Mouse (Mus musculus) limb, embryonic 14.5 days (tissue): ENCODE data around the gene Clrn2. TPM values are rescaled to one million over a fixed set of nuclear protein-coding genes. Genes with fewer than 3 reads are reported as not detected.
A peak's percentile ranks its signal among the peaks of the same experiment; 100 is the strongest.

Experiments used
- ATAC-seq: fragments of 200-750 bp; cut with Nextera tagmentation; 2 replicates; pipeline ENCODE4 v1.8.0; 2017; ENCODE audit warnings: low read depth, moderate number of reproducible peaks, moderate TSS enrichment; ENCODE audit not compliant: low FRiP score
- DNase-seq: peaks from one replicate; pipeline ENCODE4 v3.0.0-alpha.2; 2015; ENCODE audit warnings: low spot score
- H3K27ac ChIP-seq: fragments of 300-500 bp; sonication (generic); replicated peaks from 2 replicates; pipeline ENCODE4 v1.5.1; 2014; ENCODE audit warnings: low read depth, mild to moderate bottlenecking, low read length, moderate library complexity, mixed read lengths
- H3K27me3 ChIP-seq: fragments of 300-500 bp; sonication (generic); 2 replicates; pipeline ENCODE4 v1.6.1; 2014; ENCODE audit warnings: low read length, mixed read lengths; ENCODE audit not compliant: control insufficient read depth, insufficient read depth
- H3K36me3 ChIP-seq: fragments of 300-500 bp; sonication (generic); 2 replicates; pipeline ENCODE4 v1.6.1; 2014; ENCODE audit warnings: mild to moderate bottlenecking, low read length, moderate library complexity, mixed read lengths; ENCODE audit not compliant: control insufficient read depth, insufficient read depth
- H3K4me1 ChIP-seq: fragments of 300-500 bp; sonication (generic); 2 replicates; pipeline ENCODE4 v1.6.1; 2014; ENCODE audit warnings: antibody characterized with exemption, low read length, mixed read lengths; ENCODE audit not compliant: control insufficient read depth, insufficient read depth
- H3K4me2 ChIP-seq: fragments of 300-500 bp; sonication (generic); replicated peaks from 2 replicates; pipeline ENCODE4 v1.6.1; 2014; ENCODE audit warnings: low read depth, mild to moderate bottlenecking, low read length, moderate library complexity; ENCODE audit not compliant: severe bottlenecking
- H3K4me3 ChIP-seq: fragments of 300-500 bp; sonication (generic); replicated peaks from 2 replicates; pipeline ENCODE4 v1.5.1; 2014; ENCODE audit warnings: low read length
- H3K9ac ChIP-seq: fragments of 300-500 bp; sonication (generic); 2 replicates; pipeline ENCODE4 v1.6.1; 2014; ENCODE audit warnings: mild to moderate bottlenecking, low read depth, low read length, moderate library complexity; ENCODE audit not compliant: severe bottlenecking
- H3K9me3 ChIP-seq: fragments of 300-500 bp; sonication (generic); 2 replicates; pipeline ENCODE4 v1.6.1; 2016; ENCODE audit warnings: low read length; ENCODE audit not compliant: control insufficient read depth
- POLR2A ChIP-seq: fragments of 200-500 bp; IDR thresholded peaks from 2 replicates; pipeline ENCODE4 v1.8.0; 2012; ENCODE audit warnings: inconsistent platforms, mild to moderate bottlenecking, moderate library complexity, borderline replicate concordance; ENCODE audit not compliant: insufficient read depth, insufficient read length; ENCODE audit errors: extremely low read depth
- WGBS: fragments of 180-500 bp; shearing (Covaris S2); extraction: QIAGEN DNeasy Blood & Tissue Kit; methylation state at CpG from one replicate; pipeline ENCODE4 v1.1.7; 2014; 5-methylcytosine and 5-hydroxymethylcytosine counted together
- polyA plus RNA-seq, 2 experiments: library from polyadenylated mRNA; depleted of rRNA in 1 of 2; stranded (reverse) in 1 of 2; unstranded in 1 of 2; fragments of >200 nt; fragmentation: Nextera tagmentation in 1 of 2; extraction: Ambion mirVana in 1 of 2; gene quantifications; 2 replicates each; pipeline versions ENCODE4 v1.2.1 to v1.2.3; 2012 to 2014

The Clrn2 gene
- not detected in 2 replicates for polyA plus RNA-seq (2012; rRNA removed)
- not detected in 2 replicates for polyA plus RNA-seq (2014; fragmentation: Nextera tagmentation; extraction: Ambion mirVana)

GRCm38 (mm10) chr5:45453451-45453850 lies at the start of gene Clrn2:
Gene Clrn2 (plus strand): TSS chr5:45453751.
- Histone ChIP-seq H3K4me2 (no peak within 1 kb of the TSS), H3K9me3 (no peaks in the 10 kb centered on the region), H3K36me3 (no peaks in the 10 kb centered on the region), H3K4me1 (peaks cover 10% of the 10 kb centered on the region), H3K4me3 (no peak within 1 kb of the TSS), H3K27me3 (no peaks in the 10 kb centered on the region), H3K9ac (no peak within 1 kb of the TSS), H3K27ac (no peak within 1 kb of the TSS)
- no peak for DNase-seq
- 63% methylated on average over 6 of the region's 6 CpGs for WGBS
- no peak for TF ChIP-seq POLR2A
- ATAC-seq = no peak

DNA sequence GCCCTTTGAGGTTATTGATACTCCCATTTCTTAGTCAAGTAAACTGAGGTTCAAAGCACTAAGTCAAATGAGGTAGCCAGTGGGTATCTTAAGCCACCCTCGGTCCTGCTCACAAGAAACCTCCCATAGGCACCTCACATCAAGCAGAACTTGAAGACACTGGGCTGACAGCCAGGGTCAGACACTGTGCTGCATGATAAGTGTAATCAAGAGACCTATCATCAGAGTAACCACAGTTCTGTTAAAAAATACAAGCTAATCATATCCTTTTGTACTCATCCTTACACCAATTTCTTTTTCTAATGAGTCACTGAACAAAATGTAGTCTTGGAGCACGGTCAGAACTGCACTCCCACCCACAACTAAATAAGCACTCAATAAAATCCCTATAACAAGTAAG lies 47.4 kb upstream of the Clrn2 start:
- Histone ChIP-seq H3K27ac (no peak overlapping the region), H3K4me2 (no peak overlapping the region), H3K36me3 (no peaks in the 10 kb centered on the region), H3K27me3 (no peaks in the 10 kb centered on the region), H3K9ac (no peak overlapping the region), H3K9me3 (no peaks in the 10 kb centered on the region), H3K4me1 (no peaks in the 10 kb centered on the region), H3K4me3 (no peak overlapping the region)
- ATAC-seq (no peak), DNase-seq (no peak)
- TF ChIP-seq POLR2A = no peak
- 66% methylated on average over 2 of the region's 2 CpGs for WGBS

DNA sequence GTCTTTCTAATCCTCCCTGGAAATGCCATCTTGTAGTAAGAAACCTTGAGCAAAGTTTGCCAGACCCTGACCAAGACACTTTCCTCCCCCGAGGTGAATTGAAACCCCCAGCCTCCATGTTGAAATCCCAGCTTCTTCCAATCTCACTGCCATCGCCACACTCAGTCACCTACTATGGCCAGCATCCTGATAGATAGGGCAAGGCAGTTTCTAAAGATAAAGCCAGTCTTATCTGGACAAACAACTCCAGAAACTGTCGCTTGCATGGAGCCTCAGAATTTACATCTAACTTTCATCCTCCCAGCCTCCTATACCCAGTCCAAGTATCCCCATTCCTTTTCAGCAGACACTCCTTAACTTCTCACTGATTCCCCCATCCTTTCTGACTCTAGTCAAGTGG lies 37.1 kb upstream of the Clrn2 start:
- Histone ChIP-seq H3K9ac (no peak overlapping the region), H3K36me3 (no peaks in the 10 kb centered on the region), H3K4me2 (no peak overlapping the region), H3K9me3 (no peaks in the 10 kb centered on the region), H3K27me3 (no peaks in the 10 kb centered on the region), H3K4me1 (no peaks in the 10 kb centered on the region), H3K27ac (no peak overlapping the region), H3K4me3 (no peak overlapping the region)
- ATAC-seq (no peak), DNase-seq (no peak)
- WGBS = 93% methylated on average over 3 of the region's 3 CpGs
- TF ChIP-seq POLR2A = no peak

DNA sequence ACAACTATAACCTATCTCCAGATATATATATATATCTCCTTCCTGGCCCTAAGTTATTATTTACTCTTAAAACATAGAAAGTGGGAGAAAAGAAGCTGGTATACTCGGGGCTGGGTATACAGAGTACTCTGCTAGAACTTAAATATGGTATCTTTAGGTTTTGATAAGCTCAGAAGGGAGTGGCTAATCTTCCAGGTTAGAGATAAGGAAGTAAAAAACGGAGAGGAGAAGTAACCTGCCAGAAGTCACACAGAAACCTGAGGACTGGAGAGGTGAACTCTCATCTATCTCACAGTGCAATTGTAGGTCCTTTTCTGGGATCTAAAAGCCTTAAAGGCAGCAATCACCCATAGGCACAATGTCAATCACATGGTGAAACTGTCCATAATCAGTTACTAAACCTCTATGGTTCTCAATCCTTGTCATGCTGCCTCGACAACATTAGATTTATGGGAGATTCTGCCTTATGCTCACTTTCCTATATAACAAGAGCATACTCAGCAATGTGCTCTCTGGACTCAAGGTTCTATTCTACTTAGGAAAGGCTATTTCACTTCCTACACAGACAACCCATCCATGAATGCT lies 35.6 kb upstream of the Clrn2 start:
- H3K4me2 ChIP-seq = no peak overlapping the region
- TF ChIP-seq POLR2A = no peak
- H3K9ac ChIP-seq = no peak overlapping the region
- no peak for ATAC-seq
- no peak overlapping the region for H3K27ac ChIP-seq
- no peaks in the 10 kb centered on the region for H3K27me3 ChIP-seq
- H3K4me3 ChIP-seq = no peak overlapping the region
- 70% methylated on average over 3 of the region's 3 CpGs for WGBS
- DNase-seq = no peak
- no peaks in the 10 kb centered on the region for H3K36me3 ChIP-seq
- no peaks in the 10 kb centered on the region; the same call in 1 of the 2 replicates for H3K4me1 ChIP-seq
- no peaks in the 10 kb centered on the region for H3K9me3 ChIP-seq

DNA sequence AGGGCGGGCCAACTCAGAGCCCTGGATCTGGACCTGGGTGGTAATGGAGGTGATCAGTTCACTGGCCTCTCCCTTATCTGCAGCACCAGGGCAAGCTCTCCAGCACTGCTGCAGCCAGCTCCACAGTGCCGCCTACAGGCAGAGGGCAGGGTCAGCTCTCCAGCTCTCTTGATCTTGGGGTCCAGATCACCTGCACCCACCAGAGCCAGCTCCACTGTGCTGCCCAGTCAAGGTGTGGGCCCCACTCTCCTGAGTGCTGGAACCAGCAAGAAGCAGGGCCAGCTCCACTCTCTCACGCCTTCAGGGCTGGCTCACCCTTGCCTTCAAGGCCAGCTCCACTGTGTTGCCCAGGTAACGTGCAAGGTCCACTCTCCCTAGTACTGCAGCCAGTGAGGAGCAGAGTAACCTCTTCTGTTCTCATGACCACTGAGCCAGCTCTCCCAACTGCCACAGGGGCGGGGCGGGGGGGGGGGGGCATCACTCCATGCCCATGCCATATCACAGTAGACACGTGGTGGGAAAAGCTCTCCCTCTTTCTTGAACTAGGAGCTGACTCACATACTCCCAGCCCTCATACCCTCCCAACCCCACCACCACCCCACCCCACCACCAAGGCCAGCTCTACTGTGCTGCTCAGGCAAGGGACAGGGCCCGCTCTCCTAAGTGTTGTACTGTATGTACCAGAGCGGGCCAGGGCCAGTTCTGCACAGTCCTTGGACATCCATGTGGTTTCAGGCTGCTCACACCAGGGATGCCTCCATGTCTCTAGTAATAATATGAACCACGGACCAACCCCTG lies 33.5 kb upstream of the Clrn2 start:
- WGBS = 81% methylated on average over 10 of the region's 10 CpGs
- H3K36me3 ChIP-seq = no peaks in the 10 kb centered on the region
- TF ChIP-seq POLR2A = no peak
- no peak overlapping the region for H3K4me2 ChIP-seq
- no peaks in the 10 kb centered on the region; the same call in 1 of the 2 replicates for H3K4me1 ChIP-seq
- H3K9me3 ChIP-seq = no peaks in the 10 kb centered on the region
- no peaks in the 10 kb centered on the region for H3K27me3 ChIP-seq
- ATAC-seq = no peak
- peak; percentile 2 for DNase-seq
- no peak overlapping the region for H3K27ac ChIP-seq
- no peak overlapping the region for H3K4me3 ChIP-seq
- no peak overlapping the region for H3K9ac ChIP-seq
